Mouse (Mus musculus): ENCODE data around the gene Kif27.
A peak's percentile ranks its signal among the peaks of the same experiment; 100 is the strongest.
"Not testable (repeated sequence)": the region's sequence is repeated elsewhere in the genome, so short reads cannot be mapped to it uniquely, and the experiment has no call there.

Gene Kif27

DNA sequence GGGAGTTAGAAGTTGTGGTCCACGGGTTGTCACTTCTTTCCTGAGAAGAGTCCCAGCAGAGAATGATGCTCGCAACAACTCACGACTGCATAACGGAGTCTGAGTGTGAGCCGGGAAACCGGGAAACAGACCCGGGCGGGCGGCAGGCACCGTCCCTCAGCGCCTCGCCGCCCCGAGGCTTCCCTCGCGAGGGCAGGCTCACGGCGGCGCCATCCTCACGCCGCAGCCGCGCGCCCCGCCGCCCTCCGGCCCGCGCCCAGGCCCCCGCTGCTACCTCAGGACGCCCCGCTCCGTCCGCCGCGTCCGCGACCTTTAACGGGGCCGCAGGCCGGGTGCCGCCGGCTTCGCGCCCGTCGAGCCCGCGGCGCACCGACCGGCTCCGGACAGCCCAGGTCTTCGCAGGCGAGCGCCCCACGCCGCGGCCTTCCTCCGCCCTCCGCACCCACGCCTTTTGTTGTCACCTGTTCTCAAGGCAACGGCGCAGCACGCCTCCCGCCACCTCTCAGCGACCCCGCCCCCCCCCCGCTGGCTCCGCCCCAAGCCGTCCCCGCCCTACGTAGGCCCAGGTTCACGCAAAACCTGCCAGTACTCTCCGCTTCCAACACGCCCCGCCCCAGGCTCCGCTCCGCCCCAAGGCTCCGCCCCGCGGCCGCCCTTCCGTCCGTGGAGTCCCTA is at the start of gene Kif27:
Kif27 (minus strand) TSS at position 494 of the 675 bp plus-strand sequence.
- DNase-seq (ENCODE audit: low read depth, low spot score) = peak; percentile 94

DNA sequence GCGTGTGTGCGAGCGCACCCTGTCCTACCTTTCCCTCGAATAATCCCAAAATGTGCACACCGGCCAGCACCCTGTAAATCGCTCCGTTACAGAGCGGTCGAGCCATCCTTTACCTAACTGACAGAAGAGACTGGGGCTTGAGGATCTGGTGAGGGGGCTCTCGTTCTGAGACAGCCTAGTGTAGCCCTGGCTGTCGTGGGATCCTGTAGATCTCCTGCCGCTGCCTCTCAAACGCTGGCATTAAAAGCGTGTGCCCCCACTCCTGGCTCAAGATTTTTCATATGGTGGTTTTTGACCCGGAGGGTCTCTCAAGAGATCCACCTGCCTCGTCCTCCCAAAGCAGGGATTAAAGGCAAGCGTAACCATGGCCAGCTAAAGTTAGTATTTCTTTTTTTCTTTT is 44.3 kb upstream of the Kif27 start, which contains the start of gene Hnrnpk:
Hnrnpk (minus strand) TSS at position 101 of the 400 bp plus-strand sequence.
- DNase-seq (ENCODE audit: low read depth, low spot score) = not testable (repeated sequence)

- no peak for DNase-seq (ENCODE audit: low read depth, low spot score)
These were observed 43.8 kb upstream of the Kif27 start for GRCm38 (mm10) chr13:58402744-58403110.

DNA sequence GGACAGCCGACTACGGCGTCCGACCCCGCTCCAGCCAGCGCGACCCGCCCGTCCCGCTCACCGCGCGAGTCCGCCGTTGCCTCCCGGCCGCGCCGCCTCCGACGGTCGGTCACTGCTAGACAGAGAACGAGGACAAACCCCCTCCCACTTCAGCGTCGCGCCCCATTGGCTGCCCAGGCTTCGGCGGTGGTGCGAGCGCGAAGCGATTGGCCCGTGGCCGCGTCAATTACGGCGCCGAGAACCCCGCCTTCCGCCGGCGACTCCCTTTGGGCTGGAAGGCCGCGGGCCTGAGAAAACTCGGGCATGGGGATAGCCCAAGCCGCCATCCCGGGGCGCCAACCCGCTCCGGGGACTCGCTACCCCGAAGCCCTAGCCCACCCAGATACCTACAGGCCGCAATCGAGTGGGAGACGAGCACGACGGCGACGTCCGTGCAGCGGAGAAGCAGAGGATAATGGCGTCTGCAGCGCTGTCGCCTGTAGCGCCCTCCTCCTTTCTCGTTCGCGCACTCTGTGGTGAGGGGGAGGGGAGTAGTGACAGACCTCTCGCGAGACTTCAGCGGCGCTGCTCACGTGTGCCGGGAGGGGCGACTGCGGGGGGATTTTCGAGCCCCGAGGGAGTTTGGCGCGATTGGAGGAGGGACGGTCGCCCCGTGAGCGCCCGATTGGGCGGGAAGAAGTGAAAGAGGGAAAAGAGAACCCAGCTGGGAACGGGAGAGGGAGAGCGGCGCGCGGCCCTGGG is 43.3 kb upstream of the Kif27 start, which contains the start of gene Rmi1:
Rmi1 (plus strand) TSS at position 246 of the 741 bp plus-strand sequence.
- DNase-seq (ENCODE audit: low read depth, low spot score) = peak; percentile 98

DNA sequence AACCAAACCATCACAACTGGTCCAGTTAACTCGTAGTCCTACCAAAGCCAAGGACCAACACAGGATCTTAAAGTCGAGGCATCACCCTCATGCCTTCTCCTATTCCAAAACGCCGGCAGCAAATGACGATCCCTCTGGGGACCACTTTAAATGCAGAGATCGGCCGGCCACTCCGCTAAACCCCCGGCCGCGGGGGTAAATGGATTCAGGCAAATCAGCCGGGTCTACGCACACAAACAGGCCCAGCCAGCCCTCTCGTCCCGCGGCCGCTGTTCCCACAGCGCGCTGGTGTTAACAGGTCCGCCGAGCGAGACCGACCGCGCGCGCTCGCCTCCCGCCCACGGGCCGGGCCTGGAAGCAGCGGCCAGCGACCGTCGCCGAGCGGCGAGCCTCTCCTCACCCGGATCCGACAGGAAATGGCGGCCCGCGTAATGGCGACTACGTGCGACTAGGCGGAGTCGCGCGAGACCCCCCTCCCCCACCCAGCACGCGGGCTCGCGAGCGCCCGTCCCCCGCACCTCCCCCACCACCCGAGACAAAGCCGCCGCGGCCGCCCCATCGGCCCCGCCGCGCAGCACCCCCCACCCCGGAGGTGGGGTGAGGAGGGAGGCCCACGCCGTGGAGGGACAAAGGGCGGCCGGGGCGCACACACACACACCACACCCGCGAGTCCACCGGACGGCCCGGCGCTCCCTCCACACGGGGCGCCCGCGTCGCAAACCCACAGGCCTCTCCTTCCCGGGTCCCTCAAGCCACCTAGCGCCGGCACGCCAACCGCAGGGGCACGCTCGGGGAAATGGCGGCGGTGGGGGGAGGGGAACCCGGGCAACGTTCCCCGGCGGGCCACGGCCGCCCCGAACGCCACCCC is 42.4 kb upstream of the Kif27 start:
- peak; percentile 88 for DNase-seq (ENCODE audit: low read depth, low spot score)

GRCm38 (mm10) chr13:58400576-58400975 is 41.7 kb upstream of the Kif27 start:
- peak; percentile 37 for DNase-seq (ENCODE audit: low read depth, low spot score)

GRCm38 (mm10) chr13:58397651-58398050 is 38.7 kb upstream of the Kif27 start:
- no peak for DNase-seq (ENCODE audit: low read depth, low spot score)

DNA sequence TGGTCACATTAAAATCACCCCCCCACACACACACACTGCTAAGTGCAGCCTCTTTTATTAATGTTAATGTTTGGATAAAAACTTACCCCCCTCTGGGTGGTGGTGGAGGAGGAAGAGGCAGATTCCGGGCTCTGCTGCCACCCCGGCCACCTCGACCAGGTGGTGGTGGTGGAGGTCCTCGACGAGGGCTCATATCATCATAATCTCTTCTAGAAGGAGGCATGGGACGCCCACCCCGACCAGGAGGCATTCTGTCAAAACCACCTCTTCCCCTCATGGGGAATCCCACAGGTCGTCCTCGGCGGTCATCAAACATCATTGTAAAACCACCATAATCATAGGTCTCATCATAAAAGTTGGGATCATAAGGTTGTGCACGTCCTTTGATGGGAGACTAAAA is 35.5 kb upstream of the Kif27 start:
- not testable (repeated sequence) for DNase-seq (ENCODE audit: low read depth, low spot score)

GRCm38 (mm10) chr13:58389324-58389951 is 30.5 kb upstream of the Kif27 start:
- no peak for DNase-seq (ENCODE audit: low read depth, low spot score)

DNA sequence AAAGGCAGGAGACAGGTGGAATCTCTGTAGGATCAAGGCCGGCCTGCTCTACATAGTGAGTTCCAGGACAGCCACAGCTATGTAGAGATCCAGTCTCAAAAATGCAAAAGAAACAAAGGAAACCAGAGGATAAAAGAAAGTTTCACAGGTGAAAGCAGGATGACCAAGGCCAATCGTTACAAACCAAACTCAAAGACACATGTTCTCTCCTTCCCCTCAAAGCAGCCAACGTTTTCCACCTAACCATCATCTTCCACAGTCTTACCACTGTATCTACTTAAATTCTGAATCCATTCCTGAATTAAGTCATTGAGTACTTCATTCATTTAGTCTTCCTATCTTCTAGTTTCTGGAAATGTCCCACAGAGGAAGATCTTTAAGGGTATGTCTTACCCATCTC is 29.5 kb upstream of the Kif27 start:
- no peak for DNase-seq (ENCODE audit: low read depth, low spot score)

- peak; percentile 85 for DNase-seq (ENCODE audit: low read depth, low spot score)
These were observed 29.0 kb upstream of the Kif27 start for GRCm38 (mm10) chr13:58387948-58388347.

DNA sequence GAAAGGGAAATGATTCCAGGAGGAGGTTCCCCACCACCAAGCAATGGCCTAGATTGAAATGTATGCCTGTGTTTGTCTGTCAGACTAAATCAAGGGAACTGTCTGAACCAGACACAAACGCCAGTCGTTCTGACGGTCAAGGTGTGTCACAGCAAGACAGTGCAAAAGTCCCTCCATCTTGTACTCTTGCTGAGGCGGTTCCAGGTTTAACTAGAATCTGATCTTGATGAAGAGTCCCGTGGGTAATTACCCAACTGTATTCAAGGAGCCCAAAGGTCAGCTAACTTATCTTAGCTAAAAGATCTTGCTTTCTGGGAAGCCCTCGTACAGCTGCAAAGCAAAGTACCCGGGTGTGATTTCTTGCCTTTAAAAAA is 26.6 kb upstream of the Kif27 start:
- peak; percentile 16 for DNase-seq (ENCODE audit: low read depth, low spot score)

GRCm38 (mm10) chr13:58384779-58385546 is 26.0 kb upstream of the Kif27 start, which contains the start of gene 2210016F16Rik:
TSS of gene 2210016F16Rik (minus strand) at chr13:58385225.
- peak; percentile 78 for DNase-seq (ENCODE audit: low read depth, low spot score)

GRCm38 (mm10) chr13:58384371-58384770 is 25.4 kb upstream of the Kif27 start:
- DNase-seq (ENCODE audit: low read depth, low spot score) = no peak

DNA sequence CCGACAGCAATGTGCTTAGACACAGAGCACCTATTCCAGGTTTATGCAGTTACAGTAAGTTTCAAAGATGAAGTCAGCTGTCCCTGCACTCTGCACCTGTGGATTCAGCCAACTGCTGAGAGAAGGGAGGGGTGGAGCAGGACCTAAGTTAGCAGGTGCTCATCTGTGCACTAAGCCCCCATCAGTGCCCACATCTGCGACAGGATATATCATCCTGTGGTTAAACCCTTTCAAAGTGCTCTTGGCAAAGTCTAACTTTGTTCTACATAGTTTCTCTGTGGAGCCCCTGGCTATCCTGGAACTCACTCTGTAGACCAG is 14.2 kb upstream of the Kif27 start:
- DNase-seq (ENCODE audit: low read depth, low spot score) = no peak

GRCm38 (mm10) chr13:58372278-58373152 is 13.6 kb upstream of the Kif27 start:
- DNase-seq (ENCODE audit: low read depth, low spot score) = no peak

DNA sequence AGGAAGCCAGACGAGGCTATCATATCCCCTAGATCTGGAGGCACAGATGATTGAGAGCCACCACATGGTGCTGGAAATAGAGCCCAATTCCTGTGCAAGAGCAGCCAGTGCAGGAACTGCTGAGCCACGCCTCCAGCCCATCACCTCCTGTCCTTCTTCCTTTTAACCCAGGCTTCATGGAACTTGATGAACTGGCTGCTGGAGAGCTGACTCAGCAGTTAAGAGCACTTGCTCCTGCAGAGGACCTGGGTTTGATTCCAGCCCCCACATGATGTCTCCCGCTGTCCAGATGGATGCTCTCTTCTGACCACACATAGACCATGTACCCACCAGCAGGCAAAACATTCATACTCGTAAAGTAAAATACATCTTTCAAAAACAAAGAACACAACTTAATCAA is 9.9 kb upstream of the Kif27 start:
- no peak for DNase-seq (ENCODE audit: low read depth, low spot score)

GRCm38 (mm10) chr13:58367641-58368040 is 8.7 kb upstream of the Kif27 start:
- no peak for DNase-seq (ENCODE audit: low read depth, low spot score)

- DNase-seq (ENCODE audit: low read depth, low spot score) = no peak
These were observed 7.5 kb upstream of the Kif27 start for GRCm38 (mm10) chr13:58366373-58366772.

DNA sequence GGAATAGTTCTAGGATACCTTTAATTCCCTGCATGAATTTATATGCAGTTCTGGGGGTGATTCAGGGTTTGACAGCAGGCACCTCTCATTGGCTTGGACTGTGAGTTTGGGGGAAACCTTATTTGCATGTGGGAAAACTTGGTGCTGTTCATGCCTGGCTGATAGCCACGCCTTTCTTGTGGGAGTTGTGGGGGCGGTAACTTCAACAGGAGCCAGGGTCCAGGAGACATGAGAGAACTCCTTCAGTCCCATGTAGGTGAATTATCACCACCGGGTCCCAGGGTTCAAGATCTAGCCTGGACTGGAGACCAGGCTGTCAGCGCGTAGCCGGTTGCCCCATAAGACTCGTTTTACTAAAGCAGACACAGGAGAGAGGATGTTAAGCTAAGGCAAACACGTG is 6.3 kb upstream of the Kif27 start:
- not testable (repeated sequence) for DNase-seq (ENCODE audit: low read depth, low spot score)

Measured in CD4-positive helper T cell, adult 2 months (primary cell).